Mouse (Mus musculus) heart, adult 2 months (tissue): ENCODE results near the gene Folr1.

Source experiments
- CTCF ChIP-seq: fragments of 200-600 bp; IDR thresholded peaks from 2 replicates; pipeline ENCODE4 v1.8.1; 2022; ENCODE audit warnings: antibody characterized with exemption, mild to moderate bottlenecking, moderate library complexity
- EP300 ChIP-seq: fragments of 200-500 bp; IDR thresholded peaks from 2 replicates; pipeline ENCODE4 v1.6.1; 2011; ENCODE audit warnings: low read depth, low read length, control low read depth; ENCODE audit not compliant: insufficient read depth
- POLR2A ChIP-seq: fragments of 200-500 bp; IDR thresholded peaks from 2 replicates; pipeline ENCODE4 v1.6.1; 2011; ENCODE audit warnings: mild to moderate bottlenecking, low read depth, low read length, control low read depth; ENCODE audit not compliant: insufficient read depth

GRCm38 (mm10) chr7:101884160-101884559, 13.6 kb upstream of the Folr1 start:
- TF ChIP-seq CTCF = no peak
- no peak for TF ChIP-seq POLR2A
- TF ChIP-seq EP300 = no peak
